Mouse (Mus musculus) hindbrain, embryonic 16.5 days (tissue): ENCODE results near the gene Snx3. TPM values are rescaled to one million over a fixed set of nuclear protein-coding genes. Genes with fewer than 3 reads are reported as not detected.
A peak's percentile ranks its signal among the peaks of the same experiment; 100 is the strongest.

ENCODE experiments used
- ATAC-seq: fragments of 200-750 bp; cut with Nextera tagmentation; 2 replicates; pipeline ENCODE4 v1.8.0; 2017; ENCODE audit warnings: moderate TSS enrichment, moderate library complexity
- H3K27ac ChIP-seq: fragments of 300-500 bp; sonication (generic); 2 replicates; pipeline ENCODE4 v1.5.1; 2014; ENCODE audit warnings: low read depth, mild to moderate bottlenecking, control low read depth, low read length, moderate library complexity
- H3K27me3 ChIP-seq: fragments of 300-500 bp; sonication (generic); replicated peaks from 2 replicates; pipeline ENCODE4 v1.6.1; 2014; ENCODE audit warnings: low read length; ENCODE audit not compliant: control insufficient read depth, insufficient read depth
- H3K36me3 ChIP-seq: fragments of 300-500 bp; sonication (generic); 2 replicates; pipeline ENCODE4 v1.6.1; 2014; ENCODE audit warnings: mild to moderate bottlenecking, low read length, moderate library complexity, mixed read lengths; ENCODE audit not compliant: control insufficient read depth, insufficient read depth
- H3K4me1 ChIP-seq: fragments of 300-500 bp; sonication (generic); 2 replicates; pipeline ENCODE4 v1.6.1; 2014; ENCODE audit warnings: low read depth, low read length; ENCODE audit not compliant: control insufficient read depth, insufficient read depth
- H3K4me2 ChIP-seq: fragments of 300-500 bp; sonication (generic); 2 replicates; pipeline ENCODE4 v1.6.1; 2014; ENCODE audit warnings: mild to moderate bottlenecking, low read length, control low read depth, moderate library complexity
- H3K4me3 ChIP-seq: fragments of 300-500 bp; sonication (generic); 2 replicates; pipeline ENCODE4 v1.5.1; 2014; ENCODE audit warnings: mild to moderate bottlenecking, low read length, control low read depth, moderate library complexity
- H3K9ac ChIP-seq: fragments of 300-500 bp; sonication (generic); 2 replicates; pipeline ENCODE4 v1.6.1; 2014; ENCODE audit warnings: low read depth, mild to moderate bottlenecking, control low read depth, low read length, moderate library complexity
- H3K9me3 ChIP-seq: fragments of 300-500 bp; sonication (generic); 2 replicates; pipeline ENCODE4 v1.6.1; 2014; ENCODE audit warnings: mild to moderate bottlenecking, low read length, moderate library complexity; ENCODE audit not compliant: control insufficient read depth
- WGBS: fragments of 180-500 bp; shearing (Covaris S2); extraction: QIAGEN DNeasy Blood & Tissue Kit; methylation state at CpG from one replicate; pipeline ENCODE4 v1.1.7; 2014; 5-methylcytosine and 5-hydroxymethylcytosine counted together
- polyA plus RNA-seq: library from polyadenylated mRNA; unstranded; fragments of >200 nt; fragmentation: Nextera tagmentation; extraction: Ambion mirVana; gene quantifications from 2 replicates; pipeline ENCODE4 v1.2.1, GENCODE M21; 2015

Snx3 gene
- polyA plus RNA-seq, 1 experiment from 2014 or later, result 365 TPM

GRCm38 (mm10) chr10:42500611-42501010, 1.2 kb upstream of the Snx3 start:
- Histone ChIP-seq H3K27ac (no peak overlapping the region; the same call in 1 of the 2 replicates), H3K27me3 (no peaks in the 10 kb centered on the region), H3K4me1 (peaks cover 7% of the 10 kb centered on the region), H3K36me3 (no peaks in the 10 kb centered on the region), H3K9me3 (no peaks in the 10 kb centered on the region), H3K4me3 (no peak overlapping the region), H3K9ac (no peak overlapping the region), H3K4me2 (no peak overlapping the region)
- WGBS, result 96% methylated on average over 8 of the region's 8 CpGs
- ATAC-seq, result no peak

DNA sequence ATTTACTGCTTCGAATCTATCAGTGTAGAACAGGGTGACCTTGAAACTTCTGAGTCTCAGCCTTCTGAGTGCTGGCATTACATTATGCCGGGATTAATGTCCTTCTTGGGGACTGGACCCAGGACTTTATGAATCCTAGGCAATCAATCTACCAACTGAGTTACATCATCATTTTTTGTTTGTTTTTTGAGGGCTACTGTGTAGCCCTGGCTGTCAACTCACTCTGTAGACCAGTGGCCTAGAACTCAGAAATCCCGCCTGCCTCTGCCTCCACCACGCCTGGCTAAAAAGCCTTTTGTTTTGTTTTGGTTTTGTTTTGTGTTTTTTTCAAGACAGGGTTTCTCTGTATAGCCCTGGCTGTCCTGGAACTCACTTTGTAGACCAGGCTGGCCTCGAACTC, 669 bp upstream of the Snx3 start:
- Histone ChIP-seq H3K4me1 (peaks cover 7% of the 10 kb centered on the region), H3K27ac (peak overlapping the region; percentile 98), H3K4me3 (peak overlapping the region; percentile 72), H3K4me2 (peak overlapping the region; percentile 40), H3K9me3 (no peaks in the 10 kb centered on the region), H3K9ac (no peak overlapping the region), H3K27me3 (no peaks in the 10 kb centered on the region), H3K36me3 (no peaks in the 10 kb centered on the region)
- ATAC-seq, result no peak
- 88% methylated on average over 5 of the region's 5 CpGs for WGBS

- H3K27me3 ChIP-seq, result no peaks in the 10 kb centered on the region
- WGBS, result under 1% methylated on average over 52 of the region's 55 CpGs
- H3K27ac ChIP-seq, result peak overlapping the region; percentile 98
- H3K4me2 ChIP-seq, result peak overlapping the region; percentile 83
- no peaks in the 10 kb centered on the region for H3K9me3 ChIP-seq
- peaks cover 7% of the 10 kb centered on the region for H3K4me1 ChIP-seq
- peak overlapping the region; percentile 72 for H3K4me3 ChIP-seq
- ATAC-seq, result peak; percentile 43
- peak overlapping the region; percentile 79 for H3K9ac ChIP-seq
- H3K36me3 ChIP-seq, result no peaks in the 10 kb centered on the region
These were observed 700 bp downstream of the Snx3 start for GRCm38 (mm10) chr10:42502349-42503111.

GRCm38 (mm10) chr10:42504096-42504710, 2.4 kb downstream of the Snx3 start:
- Histone ChIP-seq H3K4me1 (peaks cover 7% of the 10 kb centered on the region), H3K27me3 (no peaks in the 10 kb centered on the region), H3K36me3 (no peaks in the 10 kb centered on the region; the same call in 1 of the 2 replicates), H3K27ac (no peak overlapping the region), H3K9ac (no peak overlapping the region), H3K4me3 (no peak overlapping the region), H3K9me3 (no peaks in the 10 kb centered on the region), H3K4me2 (no peak overlapping the region)
- WGBS, result 93% methylated on average over 10 of the region's 10 CpGs
- no peak for ATAC-seq

DNA sequence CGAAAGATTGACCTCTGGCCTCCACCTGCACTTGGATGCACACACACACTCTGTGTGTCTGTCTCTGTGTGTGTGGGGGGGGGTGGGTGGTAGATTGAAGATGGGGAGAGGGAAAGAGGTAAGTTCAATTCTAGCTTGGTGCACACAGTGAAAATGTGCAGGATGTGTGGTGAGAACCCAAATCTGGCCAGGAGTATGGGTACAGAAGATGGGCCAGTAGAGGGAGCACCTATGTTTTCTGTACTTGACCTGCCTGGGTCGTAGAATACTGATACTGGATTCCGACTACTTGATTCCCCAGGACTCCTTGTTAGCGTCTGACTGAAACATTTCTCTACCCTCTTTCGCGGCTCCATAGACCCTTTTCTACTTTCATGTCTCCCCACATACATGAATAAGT, 8.3 kb downstream of the Snx3 start:
- H3K4me2 ChIP-seq, result no peak overlapping the region
- no peak; the same call in 1 of the 2 replicates for ATAC-seq
- WGBS, result 90% methylated on average over 6 of the region's 6 CpGs
- no peaks in the 10 kb centered on the region; the same call in 1 of the 2 replicates for H3K36me3 ChIP-seq
- H3K27me3 ChIP-seq, result no peaks in the 10 kb centered on the region
- no peak overlapping the region for H3K9ac ChIP-seq
- no peaks in the 10 kb centered on the region for H3K9me3 ChIP-seq
- H3K4me1 ChIP-seq, result 0 out of 2 replicates have a peak, but pooled peaks cover 1% of the 10 kb centered on the region
- H3K27ac ChIP-seq, result no peak overlapping the region
- no peak overlapping the region for H3K4me3 ChIP-seq

DNA sequence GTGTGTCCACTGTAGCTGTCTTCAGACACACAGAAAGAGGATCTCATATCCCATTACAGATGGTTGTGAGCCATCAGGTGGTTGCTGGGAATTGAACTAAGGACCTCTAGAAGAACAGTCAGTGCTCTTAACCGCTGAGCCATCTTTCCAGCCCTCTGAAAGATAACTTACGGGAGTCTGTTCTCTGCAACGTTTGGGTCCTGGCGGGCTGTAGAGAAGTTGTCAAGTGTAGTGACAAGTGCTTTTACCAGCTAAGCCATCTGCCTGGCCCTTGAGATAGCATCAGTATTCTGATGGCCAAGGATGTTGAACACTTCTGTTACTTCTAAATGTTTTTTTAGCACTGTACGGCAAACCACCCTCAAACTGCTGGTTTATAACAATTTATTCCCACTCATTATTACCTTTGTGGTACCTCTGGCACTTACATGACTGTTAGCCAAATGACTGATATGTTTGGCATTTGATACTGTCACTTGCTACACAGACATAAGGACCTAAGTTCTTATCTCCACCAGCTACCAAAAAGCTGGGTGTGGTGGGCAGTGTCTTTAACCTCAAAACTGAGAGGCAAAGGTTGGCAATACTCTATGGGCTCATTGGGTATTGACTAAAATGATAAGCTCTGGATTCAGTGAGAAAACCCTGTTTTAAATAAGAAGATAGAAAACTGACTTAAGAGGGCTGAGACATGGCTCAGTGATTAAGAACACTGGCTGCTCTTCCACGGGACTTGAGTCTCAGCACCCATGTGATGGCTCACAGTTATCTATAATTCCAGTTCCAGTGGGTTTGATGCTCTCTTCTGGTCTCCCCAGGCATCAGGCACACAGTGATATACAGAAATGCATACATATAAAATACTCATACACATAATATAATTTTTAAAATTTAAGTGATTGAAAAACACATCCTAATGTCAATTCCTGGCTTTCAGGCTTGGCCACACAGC, 9.6 kb downstream of the Snx3 start:
- no peak overlapping the region for H3K4me2 ChIP-seq
- H3K9me3 ChIP-seq, result no peaks in the 10 kb centered on the region
- no peak overlapping the region for H3K27ac ChIP-seq
- no peaks in the 10 kb centered on the region; the same call in 1 of the 2 replicates for H3K36me3 ChIP-seq
- WGBS, result 93% methylated on average over 6 of the region's 6 CpGs
- H3K4me3 ChIP-seq, result no peak overlapping the region
- ATAC-seq, result no peak
- no peaks in the 10 kb centered on the region for H3K27me3 ChIP-seq
- no peaks in the 10 kb centered on the region for H3K4me1 ChIP-seq
- H3K9ac ChIP-seq, result no peak overlapping the region

- H3K9ac ChIP-seq, result no peak overlapping the region
- no peaks in the 10 kb centered on the region; the same call in 1 of the 2 replicates for H3K36me3 ChIP-seq
- H3K4me3 ChIP-seq, result no peak overlapping the region
- H3K4me2 ChIP-seq, result no peak overlapping the region
- no peak for ATAC-seq
- no peaks in the 10 kb centered on the region for H3K4me1 ChIP-seq
- no peaks in the 10 kb centered on the region for H3K27me3 ChIP-seq
- no peak overlapping the region for H3K27ac ChIP-seq
- H3K9me3 ChIP-seq, result no peaks in the 10 kb centered on the region
These were observed 12.3 kb downstream of the Snx3 start for GRCm38 (mm10) chr10:42514125-42514524.

DNA sequence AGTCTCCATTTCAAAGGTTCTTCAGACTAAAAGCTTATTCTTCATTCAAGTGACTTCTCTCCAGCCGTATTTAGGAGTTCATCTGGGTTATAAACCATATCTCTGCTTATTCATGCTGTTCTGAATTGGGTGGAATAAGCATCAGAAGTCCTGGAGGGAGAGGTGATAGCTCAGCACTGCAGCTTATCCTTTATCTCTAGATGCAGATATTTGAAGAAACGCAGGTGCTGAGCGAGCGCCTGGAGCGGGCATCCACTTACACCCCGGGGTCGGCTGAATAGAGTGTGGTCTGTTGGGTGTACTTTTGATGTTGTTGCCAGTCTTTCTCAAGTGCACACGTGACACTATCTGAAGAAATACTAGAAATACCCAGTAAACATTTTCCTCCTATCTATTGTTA, 16.5 kb downstream of the Snx3 start:
- Histone ChIP-seq H3K27ac (no peak overlapping the region), H3K27me3 (no peaks in the 10 kb centered on the region), H3K9ac (no peak overlapping the region), H3K36me3 (no peaks in the 10 kb centered on the region), H3K4me2 (no peak overlapping the region), H3K4me1 (no peaks in the 10 kb centered on the region), H3K9me3 (no peaks in the 10 kb centered on the region), H3K4me3 (no peak overlapping the region)
- WGBS, result 90% methylated on average over 8 of the region's 8 CpGs
- no peak for ATAC-seq
